Mouse (Mus musculus) embryonic fibroblast, embryonic 13.5 days (primary cell): ENCODE data around the gene Podn.

Experiments used
- CTCF ChIP-seq: IDR thresholded peaks from 2 replicates; pipeline ENCODE4 v1.5.1; 2011; ENCODE audit warnings: mild to moderate bottlenecking, control low read depth, low read length, moderate library complexity, borderline replicate concordance; ENCODE audit not compliant: insufficient read depth
- POLR2A ChIP-seq: IDR thresholded peaks from 2 replicates; pipeline ENCODE4 v1.6.1; 2011; ENCODE audit warnings: low read depth, mild to moderate bottlenecking, control low read depth, low read length, moderate library complexity

DNA sequence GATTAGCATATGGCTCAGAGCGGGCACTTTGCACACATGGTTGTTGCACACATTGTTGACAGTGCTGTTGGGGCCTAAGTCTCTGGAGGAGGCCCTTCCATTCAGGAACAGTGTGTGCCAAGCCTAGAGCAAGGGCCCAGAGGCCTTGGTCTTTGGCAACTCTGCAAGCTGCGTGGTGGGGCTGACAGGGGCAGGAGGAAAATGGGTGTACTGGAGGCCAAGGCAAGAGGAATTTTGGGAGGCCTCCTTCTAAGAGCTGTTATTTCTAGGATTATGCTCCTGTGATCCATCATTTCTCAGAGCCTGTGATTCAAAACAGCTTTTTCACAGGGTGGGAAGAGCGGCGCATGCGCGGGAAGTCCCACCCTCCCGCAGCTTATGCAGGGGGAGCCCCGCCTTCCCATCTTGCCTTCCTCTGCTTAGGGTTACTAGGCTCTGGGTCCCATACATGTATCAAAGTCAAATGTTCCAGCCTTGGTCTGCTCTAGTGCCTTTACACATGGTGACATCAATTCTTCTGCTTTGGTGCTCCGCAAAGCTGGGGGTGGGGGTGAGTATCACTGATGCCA, 99.7 kb downstream of the Podn start:
- TF ChIP-seq CTCF (no peak), POLR2A (no peak)
